Mouse (Mus musculus) adrenal gland, adult 18-20 months (tissue): ENCODE data around the gene Xxylt1. TPM values are rescaled to one million over a fixed set of nuclear protein-coding genes. Genes with fewer than 3 reads are reported as not detected.

Experiments
- DNase-seq, 2 experiments: peaks; one replicate each; pipeline ENCODE4 v3.0.0; 2021 to 2022; ENCODE audit warnings: low spot score in 2 of 2
- total RNA-seq, 2 experiments: library from RNA; stranded (reverse); gene quantifications; 1 replicate in 1 of 2; 2 replicates in 1 of 2; pipeline ENCODE4 v1.2.3; 2021

Xxylt1 gene
- total RNA-seq, 2 experiments from 2014 or later: 8.4 to 15.2 TPM

GRCm38 (mm10) chr16:30928076-30928750, 153.0 kb downstream of the Xxylt1 start:
- DNase-seq: no peak

- no peak for DNase-seq
Measured at GRCm38 (mm10) chr16:30925496-30925895, 155.7 kb downstream of the Xxylt1 start.

- no peak for DNase-seq
Measured at GRCm38 (mm10) chr16:30923899-30924298, 157.3 kb downstream of the Xxylt1 start.

- DNase-seq: no peak
Measured at GRCm38 (mm10) chr16:30922548-30922947, 158.7 kb downstream of the Xxylt1 start.

GRCm38 (mm10) chr16:30918866-30919265, 162.4 kb downstream of the Xxylt1 start:
- no peak for DNase-seq

GRCm38 (mm10) chr16:30916931-30917330, 164.3 kb downstream of the Xxylt1 start:
- DNase-seq: no peak

GRCm38 (mm10) chr16:30915611-30916220, 165.5 kb downstream of the Xxylt1 start:
- DNase-seq: no peak

Other genes starting within 250 kb of the Xxylt1 start
- 10 to 100 TPM; 32.0 to 37.3 TPM for gene Acap2, start 119.8 kb upstream of the Xxylt1 start, total RNA-seq
- 10 to 100 TPM; 74.0 to 78.2 TPM for gene Ppp1r2, start 193.8 kb upstream of the Xxylt1 start, total RNA-seq
- 10 to 100 TPM in 1 of 2 experiments, 1 to 10 TPM in 1; 7.3 to 13.7 TPM for gene Apod, start 233.4 kb upstream of the Xxylt1 start, total RNA-seq